Mouse (Mus musculus): Measurements from ENCODE around the gene Dnajc28.

- TF ChIP-seq POLR2A (IDR thresholded peaks at IDR 0.05; ENCODE audit: borderline replicate concordance, extremely low read depth, insufficient read depth, insufficient read length, poor library complexity, severe bottlenecking) (no peak), CTCF (IDR thresholded peaks at IDR 0.05; ENCODE audit: borderline replicate concordance, extremely low read depth, insufficient read depth, insufficient read length) (no peak)
Observed at GRCm38 (mm10) chr16:91593262-91593661, 25.6 kb downstream of the Dnajc28 start.
